Comparison of ENCODE assay signal across 14 mouse cellular contexts in the genomic region with DNA sequence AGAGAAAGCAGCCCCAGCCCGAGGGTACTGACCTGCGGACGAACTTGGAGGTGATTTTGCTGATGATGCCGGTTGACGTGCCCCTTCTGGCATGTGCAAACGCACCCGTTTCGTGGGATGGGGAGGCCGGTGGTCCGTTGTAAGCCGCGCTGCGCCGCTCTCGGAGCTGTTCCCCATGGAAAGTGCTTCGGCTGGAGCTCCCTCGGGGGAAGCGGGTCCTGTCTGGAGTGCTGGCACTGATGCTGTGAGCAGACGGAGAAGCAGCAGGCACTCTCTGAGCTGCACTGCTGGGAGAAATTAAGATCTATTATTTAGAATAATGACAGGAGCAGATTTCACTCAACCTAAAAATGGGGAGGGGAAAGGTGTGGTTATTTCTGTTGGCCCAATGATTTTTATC. TPM values are rescaled to one million over a fixed set of nuclear protein-coding genes. Genes with fewer than 3 reads are reported as not detected.
DNase-seq lines count a peak whose midpoint lies in the region; ATAC-seq and TF ChIP-seq lines count a peak whose summit lies in the region.
"Had no signal": no experiment of that assay in that cellular context is flagged by ENCODE, and none has a peak within 500 bp of the region (broad histone marks: within the 10 kb centered on the region; RNA-seq: fewer than 3 reads in every experiment).

No protein-coding gene starts in this region.

- TF ChIP-seq CTCF in cerebellum, adult 2 months (IDR thresholded peaks at IDR 0.05; ENCODE audit: borderline replicate concordance, insufficient read depth, low read depth, low read length) = no peak

- WGBS in forebrain, embryonic 13.5 days = 55% methylated on average over 19 of the region's 19 CpGs
- 89% methylated on average over 19 of the region's 19 CpGs for WGBS in forebrain, embryonic 11.5 days
- 30% methylated on average over 19 of the region's 19 CpGs for WGBS in cerebellum, adult 2 months
- WGBS in hindbrain, embryonic 11.5 days = 70% methylated on average over 19 of the region's 19 CpGs

- H3K9ac ChIP-seq in forebrain, embryonic 13.5 days = no peak overlapping the region
- H3K9ac ChIP-seq in forebrain, embryonic 11.5 days (ENCODE audit: low read length) = no peak overlapping the region
- H3K9ac ChIP-seq in hindbrain, embryonic 11.5 days (ENCODE audit: low read depth, low read length) = no peak overlapping the region

- no peak for DNase-seq in forebrain, embryonic 11.5 days (ENCODE audit: low spot score)
- peak; percentile 40 to 64 for DNase-seq in cerebellum, adult 2 months
- DNase-seq in hindbrain, embryonic 11.5 days (ENCODE audit: low spot score) = no peak
- DNase-seq in layer of hippocampus, postnatal 10 days (ENCODE audit: low spot score in 2 of 2) = peak; percentile 56 to 68
- DNase-seq in embryo, embryonic 10 days (ENCODE audit: low spot score) = no peak
- DNase-seq in right cerebral cortex, postnatal 36 days (ENCODE audit: low spot score in 2 of 2) = no peak
- no peak for DNase-seq in thymus, postnatal 36 days
- DNase-seq: lung, adult 2 months; spleen, adult 18-20 months had no signal

- H3K27me3 ChIP-seq in forebrain, embryonic 13.5 days = no peaks in the 10 kb centered on the region
- H3K27me3 ChIP-seq in forebrain, embryonic 11.5 days (ENCODE audit: control insufficient read depth, insufficient read depth, low read length) = no peaks in the 10 kb centered on the region
- no peaks in the 10 kb centered on the region for H3K27me3 ChIP-seq in cerebellum, adult 2 months (ENCODE audit: control insufficient read depth, insufficient read depth, low read length)
- H3K27me3 ChIP-seq in hindbrain, embryonic 11.5 days (ENCODE audit: control insufficient read depth, insufficient read depth, low read length) = no peaks in the 10 kb centered on the region

- no peak overlapping the region for H3K4me2 ChIP-seq in forebrain, embryonic 13.5 days
- no peak overlapping the region for H3K4me2 ChIP-seq in forebrain, embryonic 11.5 days (ENCODE audit: low read depth, low read length, severe bottlenecking)
- H3K4me2 ChIP-seq in hindbrain, embryonic 11.5 days (replicated peaks; ENCODE audit: low read depth, low read length) = no peak overlapping the region

- no peaks in the 10 kb centered on the region for H3K9me3 ChIP-seq in forebrain, embryonic 13.5 days (replicated peaks)
- no peaks in the 10 kb centered on the region for H3K9me3 ChIP-seq in forebrain, embryonic 11.5 days (ENCODE audit: control insufficient read depth, low read length)
- no peaks in the 10 kb centered on the region for H3K9me3 ChIP-seq in hindbrain, embryonic 11.5 days (ENCODE audit: control insufficient read depth, low read length)
- H3K9me3 ChIP-seq: megakaryocyte, embryonic 14.5 days had no signal

- ATAC-seq in forebrain, embryonic 13.5 days = peak; percentile 87
- ATAC-seq in forebrain, embryonic 11.5 days (replicated peaks; ENCODE audit: low FRiP score) = no peak
- ATAC-seq in hindbrain, embryonic 11.5 days (ENCODE audit: low FRiP score) = peak; percentile 49; the same call in 1 of the 2 replicates

- peaks cover 33% of the 10 kb centered on the region for H3K4me1 ChIP-seq in forebrain, embryonic 13.5 days
- H3K4me1 ChIP-seq in forebrain, embryonic 11.5 days (replicated peaks; ENCODE audit: control insufficient read depth, insufficient read depth, low read length) = no peaks in the 10 kb centered on the region
- peaks cover 3% of the 10 kb centered on the region for H3K4me1 ChIP-seq in cerebellum, adult 2 months (ENCODE audit: control insufficient read depth, insufficient read depth, low read length)
- H3K4me1 ChIP-seq in hindbrain, embryonic 11.5 days (replicated peaks; ENCODE audit: control insufficient read depth, insufficient read depth, low read length) = peaks cover 4% of the 10 kb centered on the region; the same call in 1 of the 2 replicates

- peaks cover 66% of the 10 kb centered on the region for H3K36me3 ChIP-seq in forebrain, embryonic 13.5 days (ENCODE audit: poor library complexity, severe bottlenecking)
- H3K36me3 ChIP-seq in forebrain, embryonic 11.5 days (ENCODE audit: control insufficient read depth, insufficient read depth, low read length) = no peaks in the 10 kb centered on the region; the same call in 1 of the 2 replicates
- H3K36me3 ChIP-seq in hindbrain, embryonic 11.5 days (ENCODE audit: control insufficient read depth, insufficient read depth, low read length) = no peaks in the 10 kb centered on the region

- TF ChIP-seq POLR2A in cerebellum, adult 2 months (IDR thresholded peaks at IDR 0.05; ENCODE audit: borderline replicate concordance, insufficient read depth, low read length) = no peak

- H3K4me3 ChIP-seq in forebrain, embryonic 13.5 days = no peak overlapping the region
- H3K4me3 ChIP-seq in forebrain, embryonic 11.5 days (ENCODE audit: low read depth, low read length) = no peak overlapping the region
- no peak overlapping the region for H3K4me3 ChIP-seq in cerebellum, adult 2 months (replicated peaks; ENCODE audit: insufficient read depth, low read depth, low read length)
- H3K4me3 ChIP-seq in hindbrain, embryonic 11.5 days (ENCODE audit: low read depth, low read length) = no peak overlapping the region
- H3K4me3 ChIP-seq: megakaryocyte, embryonic 14.5 days had no signal

- H3K27ac ChIP-seq in forebrain, embryonic 13.5 days = peak overlapping the region; percentile 74
- no peak overlapping the region for H3K27ac ChIP-seq in forebrain, embryonic 11.5 days (ENCODE audit: low read depth, low read length)
- H3K27ac ChIP-seq in cerebellum, adult 2 months (ENCODE audit: insufficient read depth, low read length) = no peak overlapping the region
- H3K27ac ChIP-seq in hindbrain, embryonic 11.5 days (ENCODE audit: low read depth, low read length) = no peak overlapping the region
- H3K27ac ChIP-seq: kidney, postnatal 0 days had no signal

RNA-seq across cellular contexts. Expression of a gene that starts 22.4 kb away (rescaled TPM):
- polyA plus RNA-seq in forebrain, embryonic 13.5 days (2015; fragmentation: Nextera tagmentation; extraction: Ambion mirVana) = 0.89 and 1.0 TPM in 2 replicates
- polyA plus RNA-seq in forebrain, embryonic 11.5 days (2014; fragmentation: Nextera tagmentation; extraction: Ambion mirVana) = 0.48 and 0.53 TPM in 2 replicates
- polyA plus RNA-seq in cerebellum, adult 2 months (2012; rRNA removed) = 6.0 and 7.4 TPM in 2 replicates
- 0.86 and 0.96 TPM in 2 replicates for polyA plus RNA-seq in hindbrain, embryonic 11.5 days (2014; fragmentation: Nextera tagmentation; extraction: Ambion mirVana)
- total RNA-seq in layer of hippocampus, postnatal 10 days (2021) = 10 to 100 TPM; 12.6 to 14.9 TPM
- total RNA-seq: granulocyte monocyte progenitor cell, adult 5-6 weeks; MEL had no signal

RNA-seq across cellular contexts. Expression of a gene that starts 59.1 kb away (rescaled TPM):
- polyA plus RNA-seq in forebrain, embryonic 13.5 days (2015; fragmentation: Nextera tagmentation; extraction: Ambion mirVana) = 100 and 103 TPM in 2 replicates
- polyA plus RNA-seq in forebrain, embryonic 11.5 days (2014; fragmentation: Nextera tagmentation; extraction: Ambion mirVana) = 89.7 and 96.4 TPM in 2 replicates
- 64.9 and 76.3 TPM in 2 replicates for polyA plus RNA-seq in cerebellum, adult 2 months (2012; rRNA removed)
- polyA plus RNA-seq in hindbrain, embryonic 11.5 days (2014; fragmentation: Nextera tagmentation; extraction: Ambion mirVana) = 109 and 114 TPM in 2 replicates
- total RNA-seq in layer of hippocampus, postnatal 10 days (2021) = 100 to 1,000 TPM in 1 of 2 experiments, 10 to 100 TPM in 1; 96.2 to 109 TPM

Comparison
In these comparisons a context has a peak if more than half of its experiments do, and no peak if none do; other contexts are left out.
1. DNase-seq: peak in cerebellum, adult 2 months (2 of 2) and layer of hippocampus, postnatal 10 days (2 of 2); none in forebrain, embryonic 11.5 days (single experiment), hindbrain, embryonic 11.5 days (single experiment), embryo, embryonic 10 days (single experiment), right cerebral cortex, postnatal 36 days (0 of 2) and thymus, postnatal 36 days (0 of 2).